Mouse (Mus musculus): ENCODE measurements around the gene Edn2.

Edn2 gene

DNA sequence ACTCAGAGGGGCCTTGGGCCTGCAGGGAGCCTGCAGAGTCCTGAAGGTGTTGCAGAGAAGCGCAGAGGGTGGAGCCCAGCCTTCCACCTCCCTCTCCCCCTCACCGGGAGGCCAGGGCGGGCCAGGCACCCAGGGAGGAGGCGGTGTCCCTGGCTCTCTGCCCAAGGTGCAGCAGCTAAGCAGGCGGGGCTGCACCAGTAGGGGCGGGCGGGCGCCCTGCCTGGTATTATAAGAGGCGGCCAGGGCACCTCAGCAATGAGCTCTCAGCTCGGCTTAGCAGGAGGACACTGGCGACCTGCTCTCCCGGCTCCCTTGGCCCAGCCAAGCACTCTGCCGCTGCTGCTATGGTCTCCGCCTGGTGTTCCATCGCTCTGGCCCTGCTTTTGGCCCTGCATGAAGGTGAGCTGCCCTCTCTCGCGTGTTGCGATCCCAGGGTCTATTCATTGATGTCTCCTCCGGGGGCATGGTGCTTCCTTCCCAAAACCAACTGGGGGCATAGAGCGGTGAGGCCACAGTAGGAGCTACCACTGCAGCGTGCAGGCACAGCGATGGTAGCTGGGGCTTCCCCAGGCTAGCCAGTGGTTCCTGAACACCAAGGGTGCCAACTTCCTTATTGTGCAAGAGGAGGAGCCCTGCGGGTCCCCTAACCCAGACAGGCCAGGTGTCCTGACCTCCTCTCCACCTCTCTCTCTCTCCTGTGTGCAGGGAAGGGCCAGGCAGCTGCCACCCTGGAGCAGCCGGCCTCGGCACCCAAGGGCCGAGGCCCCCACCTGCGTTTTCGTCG, at the start of gene Edn2:
TSS of gene Edn2 (plus strand) at position 41 of the 784 bp plus-strand sequence.
- DNase-seq (ENCODE audit: low read depth, low spot score), result peak; percentile 51

DNA sequence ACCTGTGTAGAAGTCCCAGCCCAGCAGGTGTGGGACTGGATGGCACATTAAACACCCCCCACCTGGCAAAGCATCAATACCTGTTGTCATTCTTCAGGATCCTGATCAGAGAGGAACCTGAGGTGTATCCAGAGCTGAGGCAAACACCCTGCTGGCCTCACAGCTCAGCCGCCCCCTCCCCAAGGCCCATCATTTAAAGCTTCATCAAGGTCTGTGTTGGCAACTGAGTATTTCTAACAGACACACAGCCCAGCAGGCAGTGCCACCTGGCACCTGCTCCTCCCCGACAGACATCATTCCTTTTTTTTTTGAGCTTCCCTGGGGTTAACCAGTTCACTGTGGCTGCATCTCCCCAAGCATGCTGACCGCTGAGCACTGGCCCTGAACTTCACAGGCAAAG, 45.5 kb upstream of the Edn2 start:
- DNase-seq (ENCODE audit: low read depth, low spot score), result no peak

DNA sequence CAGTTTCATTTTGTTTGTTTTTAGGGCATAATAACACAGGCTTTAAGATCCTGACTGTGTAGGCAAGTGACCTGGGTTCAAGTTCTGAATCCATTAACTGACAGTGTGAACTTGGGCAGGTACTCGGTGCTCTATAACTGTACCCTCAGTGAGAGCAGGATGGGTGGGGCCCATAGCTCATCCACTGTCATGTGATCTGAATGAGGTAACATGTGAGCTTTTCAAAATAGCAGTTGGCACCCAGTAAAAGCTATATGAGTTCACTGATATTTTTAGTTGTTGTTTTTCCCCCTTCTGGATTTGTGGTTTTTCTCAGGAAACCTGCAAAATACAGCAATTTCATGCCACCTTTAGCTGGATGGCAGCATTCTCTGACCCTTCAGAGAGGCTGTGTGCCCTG, 44.7 kb upstream of the Edn2 start:
- DNase-seq (ENCODE audit: low read depth, low spot score), result no peak

DNA sequence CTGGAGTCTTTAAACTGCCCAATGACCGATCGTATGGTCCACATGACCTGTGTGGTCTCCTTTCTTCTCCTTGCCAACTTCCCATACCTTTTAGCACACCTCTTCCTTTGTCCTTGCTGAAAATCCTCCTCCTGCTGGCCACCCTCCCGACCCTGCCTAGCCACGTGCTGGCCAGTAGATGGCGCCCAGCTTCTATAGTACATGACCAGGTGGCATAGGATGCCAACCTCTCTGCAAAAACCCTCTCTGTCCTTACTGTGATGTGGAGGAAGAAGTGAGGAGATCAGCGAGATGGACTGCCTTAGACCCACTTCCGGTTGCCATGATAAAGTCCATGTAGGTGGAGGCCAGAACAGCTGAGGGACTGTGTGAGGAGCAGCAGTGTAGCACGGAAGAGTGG, 40.7 kb upstream of the Edn2 start:
- DNase-seq (ENCODE audit: low read depth, low spot score), result peak; percentile 40

DNA sequence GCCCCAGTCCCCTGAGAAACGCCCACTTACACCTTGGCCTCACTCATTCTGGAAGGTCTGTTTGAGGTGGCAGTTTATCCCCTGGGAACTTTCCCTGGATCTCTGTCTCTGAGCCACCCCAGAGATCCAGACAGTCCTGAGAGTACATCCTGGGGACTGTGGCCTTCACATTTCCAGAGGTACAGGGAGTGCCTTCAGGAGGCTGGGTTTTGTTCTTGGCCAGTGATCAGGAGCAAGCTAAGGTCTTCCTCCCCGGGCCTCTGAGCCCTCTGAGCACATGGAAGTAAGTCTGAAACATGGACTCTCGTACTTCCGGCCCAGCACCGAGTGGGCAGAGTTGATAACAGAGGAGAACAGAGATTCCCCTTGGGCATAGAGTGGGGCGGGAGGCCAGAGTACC, 36.4 kb upstream of the Edn2 start:
- DNase-seq (ENCODE audit: low read depth, low spot score), result no peak

DNA sequence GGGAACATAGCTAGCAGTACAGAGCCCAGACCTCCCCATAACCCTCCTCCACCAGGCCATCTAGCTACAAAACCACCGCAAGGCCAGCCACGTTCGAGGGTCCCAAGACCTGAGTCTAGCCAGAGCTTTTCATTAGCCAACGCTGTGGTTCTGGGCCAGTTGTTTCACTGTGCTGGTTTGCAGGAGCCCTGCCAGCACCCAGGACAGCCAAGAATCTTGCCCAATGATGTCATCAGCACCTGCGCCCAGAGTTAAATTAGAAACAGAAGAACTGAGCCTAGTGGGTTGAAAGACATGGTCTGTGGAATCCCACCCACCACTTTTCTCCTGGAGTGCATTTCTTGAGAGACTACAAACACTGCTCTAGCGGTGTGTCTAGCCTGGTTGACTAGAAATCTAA, 35.0 kb upstream of the Edn2 start:
- no peak for DNase-seq (ENCODE audit: low read depth, low spot score)

DNA sequence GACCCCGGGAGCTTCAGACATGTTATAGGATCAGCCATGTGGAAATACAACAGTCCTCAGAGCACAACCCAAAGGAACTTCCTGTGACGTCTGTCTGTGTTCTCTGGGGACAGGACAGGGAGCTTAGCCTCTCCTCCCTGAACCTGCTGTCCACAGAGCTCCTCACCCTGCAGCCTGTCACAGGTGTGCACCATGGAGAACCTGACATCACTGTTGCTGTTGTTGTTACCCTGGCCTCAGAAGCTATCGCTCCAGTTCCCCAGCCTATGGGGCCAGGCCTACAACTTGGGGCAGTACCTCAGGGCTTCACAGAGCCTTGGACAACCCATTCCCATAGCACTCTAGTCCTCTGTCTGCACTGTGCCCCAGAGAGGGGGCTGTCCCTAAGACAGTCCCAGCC, 33.7 kb upstream of the Edn2 start:
- no peak for DNase-seq (ENCODE audit: low read depth, low spot score)

DNA sequence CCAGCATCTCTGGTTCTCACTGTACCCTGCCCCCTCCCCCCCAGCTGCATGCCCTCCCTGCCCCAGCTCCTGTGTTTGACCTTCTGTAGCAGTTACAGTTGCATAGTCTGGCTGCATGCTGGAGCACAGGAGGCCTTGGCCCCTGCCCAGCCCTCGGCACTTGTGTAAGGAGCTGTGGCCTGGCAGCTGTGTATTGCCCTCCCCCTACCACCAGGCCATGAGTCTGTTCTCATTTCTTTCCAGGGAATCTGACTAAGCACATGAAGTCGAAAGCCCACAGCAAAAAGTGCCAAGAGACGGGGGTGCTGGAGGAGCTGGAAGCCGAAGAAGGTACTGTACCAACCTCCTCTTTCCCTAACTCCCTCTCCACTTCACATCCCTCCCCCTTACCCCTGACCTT, 33.0 kb upstream of the Edn2 start:
- no peak for DNase-seq (ENCODE audit: low read depth, low spot score)

DNA sequence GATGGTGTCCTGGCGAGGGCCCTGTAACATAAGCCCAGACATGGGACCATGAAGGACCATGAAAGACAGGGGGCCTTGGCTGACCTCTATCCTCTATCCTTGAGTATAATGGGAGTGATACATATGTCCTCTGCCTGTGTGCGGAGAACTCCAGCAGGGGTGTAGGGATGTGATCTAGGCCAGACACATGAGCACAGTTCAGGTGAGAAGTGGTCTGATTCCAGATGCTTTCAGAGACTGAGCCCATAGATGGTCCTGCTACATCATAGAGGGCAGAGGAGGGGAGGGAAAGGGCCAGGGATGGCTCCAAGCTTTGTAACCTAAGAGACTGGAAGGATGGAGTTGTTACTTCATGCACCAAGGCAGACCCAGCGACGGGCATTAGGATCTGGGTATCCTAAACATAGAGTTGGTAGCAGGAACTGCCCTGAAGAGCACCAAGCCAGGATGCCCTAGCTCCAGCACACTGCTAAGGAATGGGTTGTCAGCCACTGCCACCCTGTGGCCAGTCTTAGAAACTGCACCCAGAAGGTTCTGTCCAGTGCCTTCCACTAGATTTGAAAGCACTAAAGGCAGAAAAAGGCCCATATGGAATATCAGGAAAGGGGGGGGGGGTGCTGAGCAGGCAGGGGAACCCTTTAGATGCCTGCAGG, 31.6 kb upstream of the Edn2 start:
- DNase-seq (ENCODE audit: low read depth, low spot score), result peak; percentile 45

DNA sequence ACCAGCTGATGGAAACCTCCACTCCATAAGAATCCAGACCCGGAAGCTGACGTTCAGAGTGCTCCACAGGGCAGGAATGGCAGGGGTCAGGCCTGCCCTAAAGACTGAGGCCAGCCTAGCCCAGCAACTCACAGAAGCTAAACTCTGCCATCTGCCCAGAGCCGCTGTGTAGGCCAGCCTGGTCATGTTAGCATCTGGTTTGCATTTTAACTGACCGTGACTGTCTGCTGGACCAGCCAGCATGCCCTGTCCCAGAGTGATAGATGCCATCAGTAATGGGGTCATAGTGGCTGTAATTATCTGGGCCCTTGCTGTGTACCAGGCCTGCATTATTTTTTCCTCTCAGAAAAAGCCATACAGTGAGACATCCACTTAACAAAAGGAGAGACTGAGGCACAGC, 30.1 kb upstream of the Edn2 start:
- DNase-seq (ENCODE audit: low read depth, low spot score), result no peak

DNA sequence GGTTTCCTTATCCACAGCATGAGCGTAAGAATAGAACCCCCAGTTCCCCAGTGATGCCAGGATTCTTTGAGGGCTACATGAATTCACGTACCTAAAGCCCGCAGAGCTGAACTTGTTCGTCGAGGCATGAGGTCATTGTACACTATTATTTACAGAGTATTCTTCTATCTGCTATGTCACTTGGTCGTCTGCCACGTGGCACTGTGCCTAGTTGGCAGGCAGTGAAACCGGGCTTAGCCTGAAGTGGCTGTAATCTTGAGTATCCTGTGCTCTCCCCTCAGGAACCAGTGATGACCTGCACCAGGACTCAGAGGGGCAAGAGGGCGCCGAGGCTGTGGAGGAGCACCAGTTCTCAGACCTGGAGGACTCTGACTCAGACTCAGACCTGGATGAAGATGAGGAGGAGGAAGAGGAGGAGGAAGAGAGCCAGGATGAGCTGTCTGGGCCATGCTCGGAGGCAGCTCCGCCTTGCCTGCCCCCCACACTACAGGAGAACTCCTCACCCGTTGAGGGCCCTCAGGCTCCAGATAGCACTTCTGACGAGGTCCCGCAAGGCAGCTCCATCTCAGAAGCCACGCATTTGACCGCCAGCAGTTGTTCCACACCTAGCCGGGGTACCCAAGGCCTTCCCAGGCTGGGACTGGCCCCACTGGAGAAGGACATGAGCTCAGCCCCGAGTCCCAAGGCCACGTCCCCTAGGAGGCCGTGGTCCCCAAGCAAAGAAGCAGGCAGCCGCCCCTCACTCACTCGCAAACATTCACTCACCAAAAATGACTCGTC, 29.4 kb upstream of the Edn2 start:
- DNase-seq (ENCODE audit: low read depth, low spot score), result peak; percentile 27

DNA sequence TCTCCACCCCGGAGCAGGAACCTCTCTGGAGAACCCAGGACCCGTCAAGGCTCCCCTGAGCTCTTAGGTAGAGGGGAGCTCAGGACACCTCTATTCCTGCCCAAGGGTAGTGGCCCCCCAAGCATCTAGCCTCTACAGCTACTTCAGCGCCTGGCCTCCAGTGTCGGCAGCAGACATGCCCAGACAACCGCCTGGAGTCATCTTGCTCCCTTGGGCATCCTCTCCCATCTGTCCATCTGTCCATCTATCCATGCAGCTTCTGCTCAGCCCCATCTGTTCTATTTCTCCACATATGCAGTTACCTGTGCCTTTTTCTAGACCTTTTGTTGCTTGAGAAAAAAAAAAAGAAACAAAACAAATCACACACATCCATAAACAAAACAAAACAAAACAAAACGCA, 26.8 kb upstream of the Edn2 start:
- DNase-seq (ENCODE audit: low read depth, low spot score), result no peak

DNA sequence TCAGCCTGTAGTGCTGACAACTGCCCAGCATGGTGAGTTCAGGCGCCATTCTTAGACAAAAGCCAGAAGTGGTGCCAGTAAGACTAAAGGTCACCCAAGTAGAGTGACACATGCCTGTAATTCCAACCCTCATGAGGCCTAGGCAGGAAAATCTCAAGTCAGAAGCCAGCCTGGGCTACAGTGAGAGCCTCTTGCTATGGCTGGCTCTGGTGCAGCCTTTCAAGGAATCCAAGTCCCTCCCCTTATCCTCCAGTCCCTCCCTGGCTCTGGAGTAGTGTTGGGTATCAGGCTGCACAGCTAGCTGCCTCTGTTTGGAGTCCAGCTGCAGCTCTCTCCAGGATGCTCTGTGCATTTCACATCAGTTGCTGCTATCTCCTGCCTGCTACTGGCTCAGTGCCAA, 19.2 kb upstream of the Edn2 start:
- no peak for DNase-seq (ENCODE audit: low read depth, low spot score)

DNA sequence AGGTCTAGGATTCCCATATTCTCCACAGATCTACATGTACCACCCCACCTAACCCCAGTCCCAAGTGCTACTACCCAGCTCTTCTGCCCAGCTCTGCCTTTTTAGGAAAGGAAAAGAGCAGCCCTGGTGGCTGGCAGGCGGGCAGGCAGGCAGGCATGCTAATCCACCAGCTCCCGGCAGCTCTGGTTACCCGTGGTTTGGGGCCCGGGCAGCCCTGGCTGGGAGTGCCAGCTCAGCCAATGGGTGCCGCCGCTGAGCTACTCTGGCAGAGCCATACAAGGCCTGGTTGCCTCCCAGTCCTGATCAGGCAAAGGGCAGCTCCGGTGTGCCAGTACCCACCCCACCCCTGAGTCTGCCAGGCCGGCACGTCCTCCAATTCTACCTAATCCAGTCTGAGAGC, 18.1 kb upstream of the Edn2 start:
- no peak for DNase-seq (ENCODE audit: low read depth, low spot score)

DNA sequence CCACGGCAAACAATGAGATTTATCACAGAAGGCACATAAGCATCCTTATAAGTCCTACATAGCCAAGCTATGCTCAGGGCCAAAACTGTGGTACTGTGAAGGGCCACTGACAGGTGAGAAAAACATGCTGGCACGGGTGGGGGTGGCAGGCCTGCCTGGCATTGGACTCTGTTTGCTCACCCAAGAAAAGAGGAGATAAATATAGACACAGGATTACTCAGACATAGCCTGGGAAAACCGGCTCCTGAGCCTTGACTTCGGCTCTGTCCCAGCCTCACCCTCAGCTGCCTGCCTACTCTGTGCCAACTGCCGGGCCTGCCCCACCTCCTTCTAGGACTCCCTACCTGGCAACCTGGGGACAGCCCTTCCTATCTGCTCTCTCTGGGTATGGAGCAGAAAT, 16.7 kb upstream of the Edn2 start:
- no peak for DNase-seq (ENCODE audit: low read depth, low spot score)

DNA sequence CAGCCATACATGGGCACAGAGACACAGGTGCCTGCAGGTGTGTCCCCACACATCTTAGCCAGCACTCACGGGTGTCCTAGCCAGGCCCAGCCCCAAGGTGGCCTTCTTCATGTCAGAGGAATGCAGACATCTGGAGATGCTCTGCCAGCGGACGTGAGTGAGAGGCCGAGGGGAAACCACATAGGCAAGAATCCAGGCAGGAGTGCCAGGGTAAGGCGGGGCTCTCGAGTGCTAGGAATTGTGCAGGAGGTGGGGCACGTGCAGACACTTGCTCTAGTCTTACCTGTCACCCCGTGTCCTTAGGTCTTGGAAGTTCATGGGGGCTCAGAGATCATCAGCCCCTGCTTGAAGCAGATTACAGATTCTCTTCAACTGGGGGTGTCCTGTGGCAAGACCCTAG, 15.1 kb upstream of the Edn2 start:
- DNase-seq (ENCODE audit: low read depth, low spot score), result no peak

DNA sequence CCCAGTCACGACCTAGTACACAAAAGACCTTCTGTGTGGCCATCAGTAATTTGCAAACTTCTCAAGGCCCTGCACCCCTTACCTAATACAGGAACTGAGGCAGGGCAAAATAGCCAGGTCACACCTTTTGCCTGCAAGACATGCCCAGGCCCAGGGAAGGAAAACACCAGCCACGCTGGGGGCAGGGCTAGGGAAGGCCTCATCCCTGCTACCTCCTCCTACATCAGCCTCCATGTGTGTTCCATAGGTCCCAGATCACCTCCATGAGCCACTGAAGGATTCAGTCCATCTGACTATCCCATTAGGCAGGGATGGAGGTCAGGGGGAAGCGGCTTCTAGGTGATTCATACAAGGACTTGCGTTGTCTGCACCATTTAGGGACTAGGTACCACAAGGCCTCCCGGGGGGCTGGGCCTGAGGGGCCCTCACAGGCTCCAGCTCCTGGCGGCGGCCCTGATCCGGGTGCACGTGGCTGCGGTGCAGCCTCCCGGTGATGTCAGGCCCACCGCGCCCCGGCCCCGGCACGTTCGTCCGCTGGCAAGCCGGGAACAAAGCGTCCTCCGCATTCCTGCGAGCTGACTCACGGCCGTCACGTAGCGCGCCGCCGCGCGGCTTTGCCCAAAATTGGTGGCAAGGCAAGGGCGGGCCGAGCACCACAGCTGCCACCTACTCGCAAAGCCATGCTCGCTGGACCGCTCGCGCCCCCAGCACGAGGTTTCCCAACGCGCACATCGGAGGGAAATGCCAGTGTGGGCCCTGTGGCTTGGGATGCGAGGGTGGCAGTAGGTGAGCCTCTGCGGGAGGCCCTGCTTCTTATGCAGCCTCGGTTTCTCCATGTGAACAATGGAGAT, 12.5 kb upstream of the Edn2 start:
- DNase-seq (ENCODE audit: low read depth, low spot score), result peak; percentile 28

DNA sequence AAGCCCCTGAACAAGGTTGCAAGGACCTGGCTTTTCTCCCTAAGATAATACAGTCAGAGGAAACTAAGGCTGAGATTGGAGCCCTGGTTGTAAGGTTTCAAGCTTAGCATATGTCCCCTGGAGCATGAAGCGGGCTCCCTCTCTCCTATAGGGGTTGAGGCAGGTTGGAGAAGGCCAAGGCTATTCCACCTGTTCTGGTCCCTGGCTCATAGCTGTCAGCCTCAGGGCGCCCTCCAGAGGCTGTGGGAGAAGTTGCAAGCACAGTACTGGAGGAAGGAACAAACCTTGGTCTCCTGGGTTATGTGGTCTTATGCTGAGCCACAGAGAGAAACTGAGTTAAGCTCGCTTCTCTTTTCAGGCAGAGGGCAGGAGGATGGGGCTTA, 11.9 kb upstream of the Edn2 start:
- no peak for DNase-seq (ENCODE audit: low read depth, low spot score)

DNA sequence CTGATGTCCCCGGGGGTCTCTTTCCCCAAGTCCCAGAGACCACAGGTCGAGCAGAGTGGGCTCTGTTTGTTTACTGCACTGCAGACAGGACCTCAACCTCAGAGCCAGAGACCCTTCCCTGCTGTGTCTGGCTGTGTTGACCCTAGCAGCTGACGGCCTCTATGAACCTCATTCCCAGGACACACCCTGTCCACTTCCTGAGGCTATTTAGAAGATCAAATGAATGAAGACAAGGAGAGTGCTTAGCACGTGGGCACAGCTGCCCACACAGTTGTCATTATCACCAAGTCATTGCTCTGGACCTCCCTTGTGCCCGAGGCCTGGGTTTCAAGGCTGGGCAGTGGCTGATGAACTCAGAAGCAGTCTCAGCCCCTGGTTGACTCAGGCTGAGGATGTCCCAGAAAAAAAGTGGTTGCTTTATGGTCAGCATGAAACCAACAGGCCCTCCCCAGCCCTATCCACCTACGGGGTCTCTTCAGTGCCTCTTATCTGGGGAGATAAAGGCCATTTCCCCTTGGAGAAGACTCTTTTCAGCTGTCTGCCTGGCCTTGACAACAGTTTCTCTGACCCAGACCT, 10.6 kb upstream of the Edn2 start:
- DNase-seq (ENCODE audit: low read depth, low spot score), result no peak

DNA sequence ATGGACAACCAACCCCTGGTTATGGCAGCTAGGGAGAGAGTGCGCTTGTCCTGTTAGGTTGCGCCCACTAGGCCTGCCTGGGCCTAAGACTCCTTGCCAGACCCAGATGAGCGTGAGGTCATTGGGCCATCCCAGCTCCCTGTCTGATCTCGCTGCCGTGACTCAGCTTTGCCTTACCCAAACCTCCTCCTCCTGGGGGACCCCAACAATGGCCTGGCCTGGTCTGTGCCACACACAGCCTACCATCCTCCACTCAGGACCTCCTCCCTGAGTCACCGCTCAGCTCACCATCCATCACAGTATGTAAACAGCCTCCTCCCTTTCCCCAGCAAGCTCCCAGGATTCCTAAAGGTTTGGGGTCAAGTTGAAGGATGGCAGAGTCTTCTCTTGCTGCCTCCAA, 9.1 kb upstream of the Edn2 start:
- DNase-seq (ENCODE audit: low read depth, low spot score), result no peak

DNA sequence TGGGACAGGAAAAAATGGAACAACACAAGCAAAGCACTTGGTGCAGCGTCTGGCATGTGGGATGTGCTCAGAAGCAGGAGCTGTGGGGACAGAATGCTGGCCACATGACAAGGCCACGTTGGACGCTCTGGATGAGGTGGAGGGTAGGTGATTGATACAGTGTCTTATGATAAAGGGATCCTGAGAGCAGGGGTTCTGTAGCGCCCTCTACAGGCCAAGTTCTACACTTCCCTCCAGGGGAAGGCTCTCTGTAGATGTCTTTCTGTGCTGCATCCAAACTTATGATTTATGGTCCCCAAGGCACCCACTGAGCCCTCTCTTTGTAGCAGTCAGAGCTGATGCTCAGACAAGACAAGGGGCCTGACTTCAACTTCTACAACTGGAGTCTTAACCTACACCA, 8.4 kb upstream of the Edn2 start:
- no peak for DNase-seq (ENCODE audit: low read depth, low spot score)

DNA sequence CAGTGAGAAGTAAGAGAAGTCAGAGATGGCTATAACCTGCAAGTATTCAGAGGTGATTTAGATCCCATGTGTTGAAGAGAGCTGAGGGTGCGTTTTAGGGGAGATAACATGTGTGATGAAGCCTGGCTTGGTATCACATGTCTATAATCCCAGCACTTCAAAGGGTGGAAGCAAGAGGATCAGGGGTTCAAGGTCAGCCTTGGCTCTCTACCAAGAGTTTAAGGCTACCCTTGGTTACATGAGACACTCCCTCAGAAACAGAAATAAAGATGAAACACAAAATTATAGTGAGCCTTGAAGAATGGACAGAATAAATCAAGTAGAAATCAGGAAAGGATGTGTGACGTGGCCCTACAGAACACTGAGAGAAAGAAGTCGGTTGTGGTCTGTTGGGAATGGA, 7.3 kb upstream of the Edn2 start:
- DNase-seq (ENCODE audit: low read depth, low spot score), result no peak

Measured in retina, postnatal 7 days (tissue).